8 mouse cellular contexts compared by ENCODE assay signal in genomic region chr7:90442070-90442469, GRCm38 (mm10). TPM values are rescaled to one million over a fixed set of nuclear protein-coding genes. Genes with fewer than 3 reads are reported as not detected.
DNase-seq lines count a peak whose midpoint lies in the region; ATAC-seq and TF ChIP-seq lines count a peak whose summit lies in the region.

No protein-coding gene starts in this region.

- no peaks in the 10 kb centered on the region for H3K27me3 ChIP-seq in kidney, embryonic 14.5 days (ENCODE audit: control insufficient read depth, insufficient read depth, low read length)
- no peaks in the 10 kb centered on the region for H3K27me3 ChIP-seq in hindbrain, embryonic 13.5 days
- no peaks in the 10 kb centered on the region for H3K27me3 ChIP-seq in midbrain, embryonic 11.5 days (ENCODE audit: control insufficient read depth, insufficient read depth, low read length)

- H3K36me3 ChIP-seq in kidney, embryonic 14.5 days (ENCODE audit: control insufficient read depth, insufficient read depth, low read length), result peaks cover 1% of the 10 kb centered on the region; the same call in 1 of the 2 replicates
- no peaks in the 10 kb centered on the region for H3K36me3 ChIP-seq in hindbrain, embryonic 13.5 days
- no peaks in the 10 kb centered on the region for H3K36me3 ChIP-seq in midbrain, embryonic 11.5 days (ENCODE audit: control insufficient read depth, insufficient read depth, low read length)

- H3K27ac ChIP-seq in kidney, embryonic 14.5 days (ENCODE audit: low read depth, low read length), result no peak overlapping the region; the same call in 1 of the 2 replicates
- peak overlapping the region; percentile 52; the same call in 1 of the 2 replicates for H3K27ac ChIP-seq in cortical plate, adult 2 months (ENCODE audit: insufficient read depth, low read length)
- H3K27ac ChIP-seq in hindbrain, embryonic 13.5 days, result peak overlapping the region; percentile 98
- H3K27ac ChIP-seq in midbrain, embryonic 11.5 days (ENCODE audit: low read depth, low read length), result no peak overlapping the region

- H3K9me3 ChIP-seq in kidney, embryonic 14.5 days (ENCODE audit: control insufficient read depth, low read length), result no peaks in the 10 kb centered on the region
- no peaks in the 10 kb centered on the region for H3K9me3 ChIP-seq in hindbrain, embryonic 13.5 days
- no peaks in the 10 kb centered on the region for H3K9me3 ChIP-seq in midbrain, embryonic 11.5 days (ENCODE audit: control insufficient read depth, low read length)

- no peak for DNase-seq in kidney, adult 11 months
- DNase-seq in midbrain, embryonic 11.5 days (ENCODE audit: low spot score, missing footprints), result peak; percentile 89
- no peak for DNase-seq in right cerebral cortex, postnatal 4 days
- no peak for DNase-seq in layer of hippocampus, postnatal 36 days

- H3K4me1 ChIP-seq in kidney, embryonic 14.5 days (ENCODE audit: control insufficient read depth, insufficient read depth, low read length), result no peaks in the 10 kb centered on the region
- no peaks in the 10 kb centered on the region; the same call in 1 of the 2 replicates for H3K4me1 ChIP-seq in cortical plate, adult 2 months (ENCODE audit: control insufficient read depth, insufficient read depth, low read length)
- H3K4me1 ChIP-seq in hindbrain, embryonic 13.5 days (replicated peaks), result peaks cover 9% of the 10 kb centered on the region
- peaks cover 5% of the 10 kb centered on the region for H3K4me1 ChIP-seq in midbrain, embryonic 11.5 days (ENCODE audit: control insufficient read depth, insufficient read depth, low read length)

- peak overlapping the region; percentile 98 for H3K4me3 ChIP-seq in kidney, embryonic 14.5 days (ENCODE audit: low read length)
- peak overlapping the region; percentile 98 for H3K4me3 ChIP-seq in cortical plate, adult 2 months (ENCODE audit: insufficient read depth, low read length)
- H3K4me3 ChIP-seq in hindbrain, embryonic 13.5 days, result peak overlapping the region; percentile 98
- H3K4me3 ChIP-seq in midbrain, embryonic 11.5 days (ENCODE audit: low read depth, low read length), result peak overlapping the region; percentile 98

- 14% methylated on average over 4 of the region's 4 CpGs for WGBS in kidney, embryonic 14.5 days
- 7% methylated on average over 4 of the region's 4 CpGs for WGBS in hindbrain, embryonic 13.5 days
- WGBS in midbrain, embryonic 11.5 days, result 12% methylated on average over 4 of the region's 4 CpGs

- H3K4me2 ChIP-seq in kidney, embryonic 14.5 days (replicated peaks; ENCODE audit: low read depth, low read length), result peak overlapping the region; percentile 89
- peak overlapping the region; percentile 61 for H3K4me2 ChIP-seq in hindbrain, embryonic 13.5 days
- H3K4me2 ChIP-seq in midbrain, embryonic 11.5 days, result peak overlapping the region; percentile 47

- ATAC-seq in kidney, embryonic 14.5 days (ENCODE audit: low FRiP score, low TSS enrichment), result peak; percentile 0; the same call in 1 of the 2 replicates
- ATAC-seq in hindbrain, embryonic 13.5 days (ENCODE audit: low FRiP score), result peak; percentile 27
- peak; percentile 14 for ATAC-seq in midbrain, embryonic 11.5 days (ENCODE audit: low FRiP score)
- no peak for ATAC-seq in CD4-positive, CD25-positive, alpha-beta regulatory T cell, adult 4 months

- TF ChIP-seq CTCF in cortical plate, adult 2 months (IDR thresholded peaks at IDR 0.05; ENCODE audit: extremely low read depth, insufficient read depth, low read length), result no peak

- H3K9ac ChIP-seq in kidney, embryonic 14.5 days (ENCODE audit: low read depth, low read length), result peak overlapping the region; percentile 55
- peak overlapping the region; percentile 97 for H3K9ac ChIP-seq in hindbrain, embryonic 13.5 days
- H3K9ac ChIP-seq in midbrain, embryonic 11.5 days (ENCODE audit: low read length), result peak overlapping the region; percentile 34

- no peak for TF ChIP-seq POLR2A in cortical plate, adult 2 months (IDR thresholded peaks at IDR 0.05; ENCODE audit: extremely low read depth, insufficient read depth, low read length)

RNA-seq across cellular contexts. Expression of gene Crebzf, which starts 0.5 kb away (rescaled TPM):
- 54.2 and 55.3 TPM in 2 replicates for polyA plus RNA-seq in kidney, embryonic 14.5 days (2014; fragmentation: Nextera tagmentation; extraction: Ambion mirVana)
- 103 and 120 TPM in 2 replicates for polyA plus RNA-seq in cortical plate, adult 2 months (2012; rRNA removed)
- polyA plus RNA-seq in hindbrain, embryonic 13.5 days (2015; fragmentation: Nextera tagmentation; extraction: Ambion mirVana), result 33.8 and 38.9 TPM in 2 replicates
- 49.9 and 52.3 TPM in 2 replicates for polyA plus RNA-seq in midbrain, embryonic 11.5 days (2014; fragmentation: Nextera tagmentation; extraction: Ambion mirVana)
- 10 to 100 TPM; 89.8 to 90.9 TPM for total RNA-seq in layer of hippocampus, postnatal 36 days (2021)
- polyA plus RNA-seq in CD4-positive, CD25-positive, alpha-beta regulatory T cell, adult 4 months (2017; shearing (Covaris generic)), result 10 to 100 TPM; 13.7 to 29.0 TPM

RNA-seq across cellular contexts. Expression of gene Tmem126a, which starts 15.0 kb away (rescaled TPM):
- 113 and 132 TPM in 2 replicates for polyA plus RNA-seq in kidney, embryonic 14.5 days (2014; fragmentation: Nextera tagmentation; extraction: Ambion mirVana)
- polyA plus RNA-seq in cortical plate, adult 2 months (2012; rRNA removed), result 39.7 and 42.8 TPM in 2 replicates
- polyA plus RNA-seq in hindbrain, embryonic 13.5 days (2015; fragmentation: Nextera tagmentation; extraction: Ambion mirVana), result 134 and 140 TPM in 2 replicates
- polyA plus RNA-seq in midbrain, embryonic 11.5 days (2014; fragmentation: Nextera tagmentation; extraction: Ambion mirVana), result 116 and 123 TPM in 2 replicates
- total RNA-seq in layer of hippocampus, postnatal 36 days (2021), result 10 to 100 TPM; 37.7 to 43.9 TPM
- polyA plus RNA-seq in CD4-positive, CD25-positive, alpha-beta regulatory T cell, adult 4 months (2017; shearing (Covaris generic)), result 10 to 100 TPM; 67.2 to 77.1 TPM

RNA-seq across cellular contexts. Expression of gene Ccdc89, which starts 15.7 kb away (rescaled TPM):
- 1.8 and 2.4 TPM in 2 replicates for polyA plus RNA-seq in kidney, embryonic 14.5 days (2014; fragmentation: Nextera tagmentation; extraction: Ambion mirVana)
- polyA plus RNA-seq in cortical plate, adult 2 months (2012; rRNA removed), result 0.81 and 0.93 TPM in 2 replicates
- polyA plus RNA-seq in hindbrain, embryonic 13.5 days (2015; fragmentation: Nextera tagmentation; extraction: Ambion mirVana), result 2.0 and 2.2 TPM in 2 replicates
- 3.6 and 3.9 TPM in 2 replicates for polyA plus RNA-seq in midbrain, embryonic 11.5 days (2014; fragmentation: Nextera tagmentation; extraction: Ambion mirVana)
- under 1 TPM; 0.47 to 0.58 TPM for total RNA-seq in layer of hippocampus, postnatal 36 days (2021)
- not detected for polyA plus RNA-seq in CD4-positive, CD25-positive, alpha-beta regulatory T cell, adult 4 months (2017; shearing (Covaris generic))

RNA-seq across cellular contexts. Expression of gene Tmem126b, which starts 33.7 kb away (rescaled TPM):
- 33.1 and 33.5 TPM in 2 replicates for polyA plus RNA-seq in kidney, embryonic 14.5 days (2014; fragmentation: Nextera tagmentation; extraction: Ambion mirVana)
- 24.9 and 26.4 TPM in 2 replicates for polyA plus RNA-seq in cortical plate, adult 2 months (2012; rRNA removed)
- polyA plus RNA-seq in hindbrain, embryonic 13.5 days (2015; fragmentation: Nextera tagmentation; extraction: Ambion mirVana), result 45.7 TPM in 2 replicates
- 46.9 and 48.2 TPM in 2 replicates for polyA plus RNA-seq in midbrain, embryonic 11.5 days (2014; fragmentation: Nextera tagmentation; extraction: Ambion mirVana)
- total RNA-seq in layer of hippocampus, postnatal 36 days (2021), result 10 to 100 TPM; 26.2 to 27.8 TPM
- 10 to 100 TPM; 40.1 to 42.2 TPM for polyA plus RNA-seq in CD4-positive, CD25-positive, alpha-beta regulatory T cell, adult 4 months (2017; shearing (Covaris generic))

RNA-seq across cellular contexts. Expression of gene Dlg2, which starts 34.4 kb away (rescaled TPM):
- 0.97 and 1.0 TPM in 2 replicates for polyA plus RNA-seq in kidney, embryonic 14.5 days (2014; fragmentation: Nextera tagmentation; extraction: Ambion mirVana)
- 137 and 139 TPM in 2 replicates for polyA plus RNA-seq in cortical plate, adult 2 months (2012; rRNA removed)
- polyA plus RNA-seq in hindbrain, embryonic 13.5 days (2015; fragmentation: Nextera tagmentation; extraction: Ambion mirVana), result 18.6 and 19.4 TPM in 2 replicates
- 1.8 and 2.5 TPM in 2 replicates for polyA plus RNA-seq in midbrain, embryonic 11.5 days (2014; fragmentation: Nextera tagmentation; extraction: Ambion mirVana)
- total RNA-seq in layer of hippocampus, postnatal 36 days (2021), result 100 to 1,000 TPM; 266 to 283 TPM
- under 1 TPM; 0.50 to 0.86 TPM for polyA plus RNA-seq in CD4-positive, CD25-positive, alpha-beta regulatory T cell, adult 4 months (2017; shearing (Covaris generic))

Comparison
In these comparisons a context has a peak if more than half of its experiments do, and no peak if none do; other contexts are left out.
1. H3K27ac ChIP-seq: peak in cortical plate, adult 2 months (single experiment) and hindbrain, embryonic 13.5 days (single experiment); none in kidney, embryonic 14.5 days (single experiment) and midbrain, embryonic 11.5 days (single experiment).
2. H3K9ac ChIP-seq: peak in every context shown above with its lines; median percentile 97 in hindbrain, embryonic 13.5 days; 55 in kidney, embryonic 14.5 days; 34 in midbrain, embryonic 11.5 days.
3. Peak in every context shown above with its lines, with median percentiles within 50 percentile points of each other: H3K4me2 ChIP-seq and H3K4me3 ChIP-seq.